Mouse (Mus musculus) adrenal gland, adult 8-10 months (tissue): Measurements from ENCODE around the gene Rpp30. TPM values are rescaled to one million over a fixed set of nuclear protein-coding genes. Genes with fewer than 3 reads are reported as not detected.

ENCODE experiments used
- DNase-seq: peaks from one replicate; pipeline ENCODE4 v3.0.0; 2022
- total RNA-seq, 4 experiments: library from RNA; stranded (reverse); gene quantifications; 2 replicates each; pipeline ENCODE4 v1.2.4; 2022

The Rpp30 gene
- total RNA-seq, 4 experiments from 2014 or later, result 12.4 to 19.2 (median 18.3) TPM

GRCm38 (mm10) chr19:36129213-36129612, 45.7 kb downstream of the Rpp30 start:
- no peak for DNase-seq

- DNase-seq, result no peak
Observed at GRCm38 (mm10) chr19:36129643-36130042, 46.1 kb downstream of the Rpp30 start.

- DNase-seq, result no peak
Observed at GRCm38 (mm10) chr19:36130181-36130580, 46.7 kb downstream of the Rpp30 start.

GRCm38 (mm10) chr19:36131990-36132389, 48.5 kb downstream of the Rpp30 start:
- no peak for DNase-seq

- DNase-seq, result no peak
Observed at GRCm38 (mm10) chr19:36133064-36133463, 49.5 kb downstream of the Rpp30 start.

- DNase-seq, result no peak
Observed at GRCm38 (mm10) chr19:36133731-36134130, 50.2 kb downstream of the Rpp30 start.

GRCm38 (mm10) chr19:36143571-36143970, 60.1 kb downstream of the Rpp30 start:
- no peak for DNase-seq

- DNase-seq, result no peak
Observed at GRCm38 (mm10) chr19:36148578-36148977, 65.1 kb downstream of the Rpp30 start.

GRCm38 (mm10) chr19:36150241-36151007, 66.9 kb downstream of the Rpp30 start:
- DNase-seq, result no peak

Other genes with a start within 250 kb of the Rpp30 start
- gene Htr7, start 26.2 kb upstream of the Rpp30 start, total RNA-seq, result under 1 TPM in 1 of 4 experiments, not detected in 3; 0.16 TPM
- gene Ankrd1, start 36.4 kb downstream of the Rpp30 start, total RNA-seq, result not detected